Mouse (Mus musculus) forebrain, embryonic 15.5 days (tissue): ENCODE measurements around the gene Gfod2. TPM values are rescaled to one million over a fixed set of nuclear protein-coding genes. Genes with fewer than 3 reads are reported as not detected.
A peak's percentile ranks its signal among the peaks of the same experiment; 100 is the strongest.

Experiments used
- ATAC-seq: fragments of 200-750 bp; cut with Nextera tagmentation; replicated peaks from 2 replicates; pipeline ENCODE4 v1.8.0; 2017; ENCODE audit warnings: mild to moderate bottlenecking, moderate TSS enrichment, moderate library complexity
- H3K27ac ChIP-seq: fragments of 300-500 bp; sonication (generic); replicated peaks from 2 replicates; pipeline ENCODE4 v1.5.1; 2015; ENCODE audit warnings: mild to moderate bottlenecking, inconsistent platforms
- H3K27me3 ChIP-seq: fragments of 300-500 bp; sonication (generic); 2 replicates; pipeline ENCODE4 v1.6.1; 2015; ENCODE audit warnings: inconsistent platforms
- H3K36me3 ChIP-seq: fragments of 300-500 bp; sonication (generic); 2 replicates; pipeline ENCODE4 v1.6.1; 2015; ENCODE audit warnings: mild to moderate bottlenecking, inconsistent platforms
- H3K4me1 ChIP-seq: fragments of 300-500 bp; sonication (generic); 2 replicates; pipeline ENCODE4 v1.6.1; 2015; ENCODE audit warnings: inconsistent platforms
- H3K4me2 ChIP-seq: fragments of 300-500 bp; sonication (generic); replicated peaks from 2 replicates; pipeline ENCODE4 v1.6.1; 2015; ENCODE audit warnings: mild to moderate bottlenecking, inconsistent platforms
- H3K4me3 ChIP-seq: fragments of 300-500 bp; sonication (generic); 2 replicates; pipeline ENCODE4 v1.5.1; 2015; ENCODE audit warnings: mild to moderate bottlenecking, inconsistent platforms
- H3K9ac ChIP-seq: fragments of 300-500 bp; sonication (generic); replicated peaks from 2 replicates; pipeline ENCODE4 v1.6.1; 2015; ENCODE audit warnings: mild to moderate bottlenecking, inconsistent platforms
- H3K9me3 ChIP-seq: fragments of 300-500 bp; sonication (generic); 2 replicates; pipeline ENCODE4 v1.6.1; 2016; ENCODE audit warnings: inconsistent platforms
- WGBS: fragments of 180-500 bp; shearing (Covaris S2); methylation state at CpG from one replicate; pipeline ENCODE4 v1.1.7; 2015; ENCODE audit warnings: mixed read lengths; 5-methylcytosine and 5-hydroxymethylcytosine counted together
- polyA plus RNA-seq: library from polyadenylated mRNA; unstranded; fragments of >200 nt; fragmentation: Nextera tagmentation; extraction: Ambion mirVana; gene quantifications from 2 replicates; pipeline ENCODE4 v1.2.1, GENCODE M21; 2015

The Gfod2 gene
- 84.5 and 88.0 TPM in 2 replicates for polyA plus RNA-seq

- Histone ChIP-seq H3K27ac (peak within 1 kb of the TSS; percentile 93), H3K4me2 (peak within 1 kb of the TSS; percentile 61), H3K36me3 (no peaks in the 10 kb centered on the region; the same call in 1 of the 2 replicates), H3K9me3 (no peaks in the 10 kb centered on the region), H3K4me1 (peaks cover 29% of the 10 kb centered on the region), H3K4me3 (peak within 1 kb of the TSS; percentile 92), H3K27me3 (no peaks in the 10 kb centered on the region), H3K9ac (peak within 1 kb of the TSS; percentile 87)
- 3% methylated on average over 57 of the region's 57 CpGs for WGBS
- ATAC-seq: peak; percentile 98
Observed at GRCm38 (mm10) chr8:105758277-105759108, at the start of gene Gfod2. Gfod2 (minus strand) TSS chr8:105758664.

GRCm38 (mm10) chr8:105807766-105808165, 49.3 kb upstream of the Gfod2 start:
- no peak overlapping the region for H3K27ac ChIP-seq
- no peaks in the 10 kb centered on the region for H3K27me3 ChIP-seq
- H3K9ac ChIP-seq: no peak overlapping the region
- ATAC-seq: no peak
- H3K36me3 ChIP-seq: peaks cover 11% of the 10 kb centered on the region
- H3K9me3 ChIP-seq: no peaks in the 10 kb centered on the region
- H3K4me2 ChIP-seq: no peak overlapping the region
- H3K4me3 ChIP-seq: no peak overlapping the region
- 79% methylated on average over 5 of the region's 5 CpGs for WGBS
- H3K4me1 ChIP-seq: no peaks in the 10 kb centered on the region

- H3K4me3 ChIP-seq: no peak overlapping the region
- no peaks in the 10 kb centered on the region for H3K9me3 ChIP-seq
- no peak for ATAC-seq
- no peaks in the 10 kb centered on the region for H3K27me3 ChIP-seq
- no peaks in the 10 kb centered on the region for H3K4me1 ChIP-seq
- no peak overlapping the region for H3K4me2 ChIP-seq
- H3K36me3 ChIP-seq: peaks cover 11% of the 10 kb centered on the region
- H3K9ac ChIP-seq: no peak overlapping the region
- 91% methylated on average over 1 of the region's 1 CpGs for WGBS
- H3K27ac ChIP-seq: no peak overlapping the region
Observed at GRCm38 (mm10) chr8:105805964-105806363, 47.5 kb upstream of the Gfod2 start.

GRCm38 (mm10) chr8:105805346-105805745, 46.9 kb upstream of the Gfod2 start:
- 79% methylated on average over 3 of the region's 3 CpGs for WGBS
- Histone ChIP-seq H3K9ac (no peak overlapping the region), H3K27me3 (no peaks in the 10 kb centered on the region)

GRCm38 (mm10) chr8:105804797-105805196, 46.3 kb upstream of the Gfod2 start:
- H3K27ac ChIP-seq: no peak overlapping the region
- 92% methylated on average over 7 of the region's 7 CpGs for WGBS
- no peak overlapping the region for H3K4me2 ChIP-seq
- H3K27me3 ChIP-seq: no peaks in the 10 kb centered on the region
- peaks cover 11% of the 10 kb centered on the region for H3K36me3 ChIP-seq
- H3K9me3 ChIP-seq: no peaks in the 10 kb centered on the region
- H3K9ac ChIP-seq: no peak overlapping the region
- H3K4me1 ChIP-seq: no peaks in the 10 kb centered on the region
- no peak for ATAC-seq
- no peak overlapping the region for H3K4me3 ChIP-seq

More at GRCm38 (mm10) chr8:105805346-105805745, 46.9 kb upstream of the Gfod2 start:
- Histone ChIP-seq H3K4me3 (no peak overlapping the region), H3K4me1 (no peaks in the 10 kb centered on the region), H3K36me3 (peaks cover 11% of the 10 kb centered on the region), H3K4me2 (no peak overlapping the region), H3K27ac (no peak overlapping the region), H3K9me3 (no peaks in the 10 kb centered on the region)
- ATAC-seq: no peak

GRCm38 (mm10) chr8:105801153-105801904, 42.9 kb upstream of the Gfod2 start:
- no peak for ATAC-seq
- Histone ChIP-seq H3K27ac (no peak overlapping the region), H3K27me3 (no peaks in the 10 kb centered on the region), H3K4me2 (no peak overlapping the region), H3K4me3 (no peak overlapping the region), H3K9me3 (no peaks in the 10 kb centered on the region), H3K9ac (no peak overlapping the region), H3K36me3 (peaks cover 11% of the 10 kb centered on the region), H3K4me1 (peaks cover 8% of the 10 kb centered on the region)
- 93% methylated on average over 6 of the region's 6 CpGs for WGBS

- Histone ChIP-seq H3K36me3 (no peaks in the 10 kb centered on the region), H3K4me1 (peaks cover 8% of the 10 kb centered on the region), H3K27me3 (no peaks in the 10 kb centered on the region), H3K27ac (peak overlapping the region; percentile 28; the same call in 1 of the 2 replicates), H3K9ac (no peak overlapping the region), H3K4me3 (no peak overlapping the region), H3K9me3 (no peaks in the 10 kb centered on the region), H3K4me2 (no peak overlapping the region)
- ATAC-seq: peak; percentile 32; the same call in 1 of the 2 replicates
- 48% methylated on average over 8 of the region's 8 CpGs for WGBS
Observed at GRCm38 (mm10) chr8:105799091-105799812, 40.8 kb upstream of the Gfod2 start.

- Histone ChIP-seq H3K9me3 (no peaks in the 10 kb centered on the region), H3K4me3 (no peak overlapping the region), H3K27ac (no peak overlapping the region), H3K4me2 (no peak overlapping the region), H3K4me1 (peaks cover 8% of the 10 kb centered on the region), H3K27me3 (no peaks in the 10 kb centered on the region), H3K9ac (no peak overlapping the region), H3K36me3 (no peaks in the 10 kb centered on the region)
- ATAC-seq: no peak
- WGBS: 91% methylated on average over 5 of the region's 5 CpGs
Observed at GRCm38 (mm10) chr8:105798408-105798807, 39.9 kb upstream of the Gfod2 start.

- H3K9ac ChIP-seq: no peak overlapping the region
- H3K27ac ChIP-seq: no peak overlapping the region
- H3K36me3 ChIP-seq: no peaks in the 10 kb centered on the region
- H3K4me1 ChIP-seq: peaks cover 8% of the 10 kb centered on the region
- no peak for ATAC-seq
- H3K27me3 ChIP-seq: no peaks in the 10 kb centered on the region
- no peak overlapping the region for H3K4me3 ChIP-seq
- H3K9me3 ChIP-seq: no peaks in the 10 kb centered on the region
- H3K4me2 ChIP-seq: no peak overlapping the region
- 90% methylated on average over 1 of the region's 1 CpGs for WGBS
Observed at GRCm38 (mm10) chr8:105795785-105796184, 37.3 kb upstream of the Gfod2 start.

GRCm38 (mm10) chr8:105794009-105794598, 35.6 kb upstream of the Gfod2 start:
- Histone ChIP-seq H3K27me3 (no peaks in the 10 kb centered on the region), H3K27ac (no peak overlapping the region), H3K9me3 (no peaks in the 10 kb centered on the region), H3K4me3 (no peak overlapping the region), H3K4me1 (peaks cover 2% of the 10 kb centered on the region; the same call in 1 of the 2 replicates), H3K4me2 (no peak overlapping the region), H3K36me3 (no peaks in the 10 kb centered on the region), H3K9ac (no peak overlapping the region)
- WGBS: 82% methylated on average over 3 of the region's 3 CpGs
- ATAC-seq: no peak

GRCm38 (mm10) chr8:105793331-105793730, 34.9 kb upstream of the Gfod2 start:
- 94% methylated on average over 1 of the region's 1 CpGs for WGBS
- no peak overlapping the region for H3K9ac ChIP-seq

More at GRCm38 (mm10) chr8:105793331-105793730, 34.9 kb upstream of the Gfod2 start:
- H3K27me3 ChIP-seq: no peaks in the 10 kb centered on the region
- no peaks in the 10 kb centered on the region for H3K9me3 ChIP-seq
- no peak overlapping the region for H3K27ac ChIP-seq
- no peaks in the 10 kb centered on the region for H3K4me1 ChIP-seq
- ATAC-seq: no peak
- H3K36me3 ChIP-seq: no peaks in the 10 kb centered on the region
- no peak overlapping the region for H3K4me2 ChIP-seq
- no peak overlapping the region for H3K4me3 ChIP-seq
